Comparison of ENCODE assay signal across 12 mouse cellular contexts in the genomic region with DNA sequence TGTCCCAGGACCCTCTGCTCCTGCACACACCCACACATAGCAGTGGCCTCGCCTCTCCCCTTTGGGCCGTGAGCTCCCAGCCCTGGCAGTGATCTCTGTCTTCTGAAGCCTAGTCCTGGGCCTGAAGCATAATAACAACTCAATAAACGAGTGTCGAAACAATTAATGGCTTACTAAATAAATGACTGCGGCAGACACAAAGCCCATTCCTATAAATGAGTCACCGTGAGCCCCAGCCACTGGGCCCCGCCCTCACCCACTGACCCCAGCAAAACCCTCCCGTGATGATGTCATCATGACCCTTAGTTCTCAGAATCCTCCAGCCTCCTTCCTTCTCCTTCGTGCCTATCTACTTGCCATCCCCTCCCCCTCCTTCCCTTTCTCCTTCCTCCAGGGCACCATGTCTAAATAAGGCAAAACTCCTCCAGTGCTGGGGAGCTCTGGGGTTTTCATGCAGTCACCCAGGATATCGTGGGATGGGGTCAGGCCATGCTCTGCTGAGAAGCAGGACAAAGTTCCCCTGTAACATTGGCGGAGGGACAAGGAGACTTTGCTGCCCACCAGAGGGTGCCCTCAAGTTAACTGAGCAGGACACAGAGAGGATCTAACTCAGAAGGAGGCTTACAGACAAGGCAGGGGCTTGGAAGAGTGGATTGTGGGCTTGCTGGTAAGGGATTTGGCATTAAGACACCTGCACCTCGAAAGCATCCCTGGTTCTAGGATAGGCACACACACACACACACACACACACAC. TPM values are rescaled to one million over a fixed set of nuclear protein-coding genes. Genes with fewer than 3 reads are reported as not detected.
DNase-seq lines count a peak whose midpoint lies in the region; ATAC-seq and TF ChIP-seq lines count a peak whose summit lies in the region.
"Had no signal": no experiment of that assay in that cellular context is flagged by ENCODE, and none has a peak within 500 bp of the region (broad histone marks: within the 10 kb centered on the region; RNA-seq: fewer than 3 reads in every experiment).

No protein-coding gene starts in this region.

- H3K4me3 ChIP-seq in heart, embryonic 13.5 days: no peak overlapping the region
- no peak overlapping the region for H3K4me3 ChIP-seq in heart, embryonic 12.5 days
- H3K4me3 ChIP-seq in kidney, embryonic 16.5 days (ENCODE audit: low read length): no peak overlapping the region
- H3K4me3 ChIP-seq: embryonic facial prominence, embryonic 13.5 days; liver, embryonic 15.5 days had no signal

- H3K9me3 ChIP-seq in heart, embryonic 13.5 days: no peaks in the 10 kb centered on the region
- no peaks in the 10 kb centered on the region for H3K9me3 ChIP-seq in heart, embryonic 12.5 days (replicated peaks)
- no peaks in the 10 kb centered on the region for H3K9me3 ChIP-seq in kidney, embryonic 16.5 days (ENCODE audit: low read length)
- H3K9me3 ChIP-seq: embryonic facial prominence, embryonic 13.5 days; liver, embryonic 15.5 days had no signal

- CTCF ChIA-PET in Patski (lab: Charles Lee): interaction anchor here (1.0 to 3.0 kb wide), 6 partner anchors 11 to 633 kb away, joined by 3 to 28 read pairs (median 6); no protein-coding TSS in a partner anchor

- WGBS in heart, embryonic 13.5 days: 47% methylated on average over 12 of the region's 12 CpGs
- 50% methylated on average over 12 of the region's 12 CpGs for WGBS in heart, embryonic 12.5 days
- WGBS in kidney, embryonic 16.5 days: 42% methylated on average over 12 of the region's 12 CpGs

- in situ Hi-C loops in Patski (cut with MboI; ENCODE audit: low pct_unique_long_range_greater_than_20kb): loop anchor here (5.0 kb wide), 4 partner anchors 154 to 634 kb away; partner anchors contain the start of genes Babam2 and Rbks

- H3K9ac ChIP-seq in heart, embryonic 13.5 days: no peak overlapping the region
- H3K9ac ChIP-seq in heart, embryonic 12.5 days: no peak overlapping the region
- no peak overlapping the region for H3K9ac ChIP-seq in kidney, embryonic 16.5 days (replicated peaks; ENCODE audit: low read length)
- H3K9ac ChIP-seq: embryonic facial prominence, embryonic 13.5 days; liver, embryonic 15.5 days had no signal

- peak; percentile 69 for TF ChIP-seq CTCF in Patski (IDR thresholded peaks at IDR 0.05)

- 0 out of 2 replicates have a peak overlapping the region, but pooled peaks have one; percentile 36 for H3K27ac ChIP-seq in heart, embryonic 13.5 days (replicated peaks)
- H3K27ac ChIP-seq in heart, embryonic 12.5 days (ENCODE audit: poor library complexity, severe bottlenecking): no peak overlapping the region
- peak overlapping the region; percentile 36; the same call in 1 of the 2 replicates for H3K27ac ChIP-seq in kidney, embryonic 16.5 days (ENCODE audit: low read length)
- H3K27ac ChIP-seq: embryonic facial prominence, embryonic 13.5 days; liver, embryonic 15.5 days had no signal

- POLR2A ChIA-PET in Patski (lab: Charles Lee): interaction anchor here (0.6 to 2.5 kb wide), 7 partner anchors 55 to 634 kb away, joined by 3 to 16 read pairs (median 3); no protein-coding TSS in a partner anchor

- peak; percentile 95 for DNase-seq in Patski (ENCODE audit: low read depth, low spot score)
- DNase-seq in monocyte, adult 2 months (ENCODE audit: low read depth in 1 of 2, low spot score in 2 of 2): peak; percentile 40 to 43
- DNase-seq in ovary, postnatal 36 days (ENCODE audit: low spot score): no peak
- no peak for DNase-seq in right cerebral cortex, postnatal 25 days
- DNase-seq: gastrocnemius, postnatal 10 days had no signal

- H3K27me3 ChIP-seq in heart, embryonic 13.5 days (replicated peaks): no peaks in the 10 kb centered on the region
- H3K27me3 ChIP-seq in heart, embryonic 12.5 days (replicated peaks): no peaks in the 10 kb centered on the region
- no peaks in the 10 kb centered on the region for H3K27me3 ChIP-seq in Patski
- no peaks in the 10 kb centered on the region for H3K27me3 ChIP-seq in kidney, embryonic 16.5 days (ENCODE audit: insufficient read depth, low read length)
- H3K27me3 ChIP-seq: embryonic facial prominence, embryonic 13.5 days; liver, embryonic 15.5 days had no signal

- H3K4me1 ChIP-seq in heart, embryonic 13.5 days: peaks cover 13% of the 10 kb centered on the region
- H3K4me1 ChIP-seq in heart, embryonic 12.5 days (replicated peaks): peaks cover 14% of the 10 kb centered on the region
- H3K4me1 ChIP-seq in kidney, embryonic 16.5 days (ENCODE audit: insufficient read depth, low read length): peaks cover 6% of the 10 kb centered on the region; the same call in 1 of the 2 replicates

- no peaks in the 10 kb centered on the region for H3K36me3 ChIP-seq in heart, embryonic 13.5 days
- no peaks in the 10 kb centered on the region for H3K36me3 ChIP-seq in heart, embryonic 12.5 days
- H3K36me3 ChIP-seq in kidney, embryonic 16.5 days (ENCODE audit: insufficient read depth, low read length): no peaks in the 10 kb centered on the region
- H3K36me3 ChIP-seq: embryonic facial prominence, embryonic 13.5 days; liver, embryonic 15.5 days had no signal

- no peak for ATAC-seq in heart, embryonic 13.5 days (ENCODE audit: extremely low read depth, insufficient number of reproducible peaks, low FRiP score, low TSS enrichment)
- ATAC-seq in heart, embryonic 12.5 days (ENCODE audit: insufficient number of reproducible peaks, low FRiP score): no peak
- ATAC-seq in Patski: peak; percentile 60
- ATAC-seq in kidney, embryonic 16.5 days (ENCODE audit: low FRiP score, low TSS enrichment): peak; percentile 40; the same call in 1 of the 2 replicates
- ATAC-seq in erythroblast, adult 5-6 weeks (replicated peaks; ENCODE audit: low FRiP score, poor library complexity, severe bottlenecking): no peak

- H3K4me2 ChIP-seq in heart, embryonic 13.5 days: no peak overlapping the region
- no peak overlapping the region for H3K4me2 ChIP-seq in heart, embryonic 12.5 days
- no peak overlapping the region for H3K4me2 ChIP-seq in kidney, embryonic 16.5 days (replicated peaks; ENCODE audit: low read depth, low read length)
- H3K4me2 ChIP-seq: embryonic facial prominence, embryonic 13.5 days; liver, embryonic 15.5 days had no signal

RNA-seq across cellular contexts. Expression of gene Plb1, which starts 36.5 kb away (rescaled TPM):
- 1.8 TPM in 2 replicates for polyA plus RNA-seq in heart, embryonic 13.5 days (2015; fragmentation: Nextera tagmentation; extraction: Ambion mirVana)
- 0.91 and 1.1 TPM in 2 replicates for polyA plus RNA-seq in heart, embryonic 12.5 days (2016; fragmentation: Nextera tagmentation; extraction: Ambion mirVana)
- polyA plus RNA-seq in Patski (2021): 0.23 TPM
- polyA plus RNA-seq in kidney, embryonic 16.5 days (2015; fragmentation: Nextera tagmentation; extraction: Ambion mirVana): 0.05 and 0.06 TPM in 2 replicates
- not detected in 2 replicates for total RNA-seq in erythroblast, adult 5-6 weeks (2015; ENCODE audit: low replicate concordance)
- total RNA-seq in erythroblast, adult 5-6 weeks (2017; ENCODE audit: low replicate concordance): 0.42 TPM in 1 of 2 replicates, not detected in the other
- polyA plus RNA-seq: neural tube, embryonic 14.5 days had no signal

Comparison
In these comparisons a context has a peak if more than half of its experiments do, and no peak if none do; other contexts are left out.
1. ATAC-seq: peak in Patski (single experiment) and kidney, embryonic 16.5 days (single experiment); none in heart, embryonic 13.5 days (single experiment), heart, embryonic 12.5 days (single experiment) and erythroblast, adult 5-6 weeks (single experiment).
2. DNase-seq: peak in Patski (single experiment) and monocyte, adult 2 months (2 of 2); none in ovary, postnatal 36 days (single experiment) and right cerebral cortex, postnatal 25 days (single experiment).